Mouse (Mus musculus) kidney, adult 2 months (tissue): ENCODE measurements at regions not wholly inside any gene's neighbourhood (a gene's known extent, or its start where the extent isn't known, plus 50 kb on each side); places are given as distances from the start of the nearest gene placed in this dataset.

Source experiments
- CTCF ChIP-seq: fragments of 200-500 bp; conservative IDR thresholded peaks from 2 replicates; pipeline ENCODE4 v1.5.1; 2011; ENCODE audit warnings: low read depth, mild to moderate bottlenecking, control low read depth, low read length, moderate library complexity, mixed read lengths; ENCODE audit not compliant: insufficient read depth, insufficient read length
- POLR2A ChIP-seq: fragments of 200-500 bp; IDR thresholded peaks from one replicate; pipeline ENCODE4 v1.6.1; 2011; ENCODE audit warnings: low read depth, low read length, control low read depth

DNA sequence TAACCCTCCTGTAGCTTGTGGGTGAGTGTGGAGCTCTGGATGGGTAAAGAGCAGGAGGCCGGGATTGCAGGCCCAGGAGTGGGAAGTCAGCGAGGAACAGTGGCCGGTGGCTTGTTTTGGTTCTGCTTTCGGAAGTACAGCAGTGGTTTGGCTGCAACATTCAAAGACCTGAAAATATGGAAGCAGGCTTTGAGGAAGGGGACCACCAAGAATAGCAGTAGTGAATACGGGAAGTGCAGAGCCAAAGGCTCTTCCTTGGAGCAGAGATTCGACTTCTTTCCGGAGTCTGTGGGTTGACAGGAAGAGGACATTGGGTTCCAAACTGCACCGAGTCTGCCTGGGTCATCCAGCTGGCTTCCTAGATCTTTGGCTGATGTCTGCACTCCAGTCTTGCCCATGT, 209.1 kb upstream of the Klf4 start:
- TF ChIP-seq CTCF (no peak), POLR2A (no peak)
